ENCODE assay signal across 8 mouse cellular contexts in the genomic region with DNA sequence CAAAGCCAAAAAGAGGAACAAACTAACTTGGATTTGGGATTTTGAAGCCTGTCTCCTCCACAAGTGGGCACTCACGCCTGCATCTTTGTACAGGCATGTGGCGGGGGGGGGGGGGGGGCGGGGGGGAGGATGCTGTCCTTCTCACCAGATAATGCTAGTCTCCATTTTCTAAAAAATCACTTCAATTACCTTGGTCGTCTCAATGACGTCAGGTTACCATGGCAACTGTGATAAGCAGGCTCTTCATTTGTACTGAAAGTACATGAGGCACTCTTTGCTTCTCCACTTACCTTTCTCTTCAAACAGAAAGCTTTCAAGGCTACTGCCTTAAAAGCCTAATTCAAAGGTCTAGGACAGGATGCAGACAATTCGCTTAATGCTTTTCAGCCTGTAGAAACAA. TPM values are rescaled to one million over a fixed set of nuclear protein-coding genes. Genes with fewer than 3 reads are reported as not detected.
DNase-seq lines count a peak whose midpoint lies in the region; ATAC-seq and TF ChIP-seq lines count a peak whose summit lies in the region.
"Had no signal": no experiment of that assay in that cellular context is flagged by ENCODE, and none has a peak within 500 bp of the region (broad histone marks: within the 10 kb centered on the region; RNA-seq: fewer than 3 reads in every experiment).

No protein-coding gene starts in this region.

- no peak for TF ChIP-seq EP300 in CH12.LX (IDR thresholded peaks at IDR 0.05; ENCODE audit: low read length)

- H3K27me3 ChIP-seq in CH12.LX (replicated peaks): no peaks in the 10 kb centered on the region
- H3K27me3 ChIP-seq in hindbrain, embryonic 14.5 days (ENCODE audit: control insufficient read depth, insufficient read depth, low read length): no peaks in the 10 kb centered on the region

- no peaks in the 10 kb centered on the region for H3K36me3 ChIP-seq in CH12.LX (replicated peaks in 1 of 2; ENCODE audit: control insufficient read depth in 1 of 2, insufficient read depth in 1 of 2, low read length in 1 of 2)
- H3K36me3 ChIP-seq in hindbrain, embryonic 14.5 days (replicated peaks; ENCODE audit: control insufficient read depth, insufficient read depth): no peaks in the 10 kb centered on the region

- TF ChIP-seq POLR2A in CH12.LX (IDR thresholded peaks at IDR 0.05; ENCODE audit: low read depth, low read length): no peak

- no peak overlapping the region for H3K4me2 ChIP-seq in CH12.LX (ENCODE audit: insufficient read depth, low read depth, poor library complexity, severe bottlenecking)
- no peak overlapping the region for H3K4me2 ChIP-seq in hindbrain, embryonic 14.5 days (replicated peaks)

- H3K27ac ChIP-seq in CH12.LX (ENCODE audit: insufficient read depth, low read depth): no peak overlapping the region
- H3K27ac ChIP-seq in hindbrain, embryonic 14.5 days: no peak overlapping the region

- in situ Hi-C loops in CH12.LX (cut with MboI; ENCODE audit: low pct_ligation_motif_present, low pct_unique_long_range_greater_than_20kb, low sequenced_read_pairs): no loop called here

- H3K9me3 ChIP-seq in CH12.LX (replicated peaks; ENCODE audit: low read length): no peaks in the 10 kb centered on the region
- no peaks in the 10 kb centered on the region for H3K9me3 ChIP-seq in hindbrain, embryonic 14.5 days (ENCODE audit: control insufficient read depth, low read length)

- WGBS in hindbrain, embryonic 14.5 days: 46% methylated on average over 6 of the region's 6 CpGs

- H3K79me2 ChIP-seq in CH12.LX (replicated peaks; ENCODE audit: control insufficient read depth, extremely low read depth, insufficient read depth, poor library complexity, severe bottlenecking): no peaks in the 10 kb centered on the region

- ATAC-seq in hindbrain, embryonic 14.5 days (ENCODE audit: low FRiP score): 0 out of 2 replicates have a peak, but pooled peaks have one; percentile 14
- ATAC-seq: inflammation-experienced regulatory T-cells, adult 6 months had no signal

- no peak for TF ChIP-seq CTCF in CH12.LX (conservative IDR thresholded peaks at IDR 0.05 in 1 of 2, IDR thresholded peaks at IDR 0.05 in 1 of 2; ENCODE audit: low read depth in 2 of 2, low read length in 2 of 2)

- no peak overlapping the region for H3K9ac ChIP-seq in CH12.LX (ENCODE audit: insufficient read depth, low read depth)
- H3K9ac ChIP-seq in hindbrain, embryonic 14.5 days: no peak overlapping the region

- no peak for TF ChIP-seq RAD21 in CH12.LX (IDR thresholded peaks at IDR 0.05; ENCODE audit: low read depth, low read length)

- DNase-seq in CH12.LX (ENCODE audit: extremely low read depth): peak; percentile 2
- DNase-seq in R1 (ENCODE audit: low read depth, low spot score): peak; percentile 25
- peak; percentile 63 for DNase-seq in hindbrain, embryonic 14.5 days (ENCODE audit: low spot score)
- DNase-seq in lung, postnatal 36 days: peak; percentile 70
- DNase-seq in gastrocnemius, postnatal 25 days: no peak
- DNase-seq in neural tube, embryonic 10.5 days (ENCODE audit: extremely low spot score, low spot score): no peak
- no peak for DNase-seq in gastrocnemius, adult 8-10 months (ENCODE audit: low spot score in 2 of 2)

- no peak overlapping the region for H3K4me3 ChIP-seq in CH12.LX (replicated peaks in 1 of 3; ENCODE audit: low read depth in 2 of 3, low read length in 2 of 3, poor library complexity in 1 of 3)
- H3K4me3 ChIP-seq in hindbrain, embryonic 14.5 days (replicated peaks; ENCODE audit: low read length): no peak overlapping the region

- H3K4me1 ChIP-seq in CH12.LX (ENCODE audit: control insufficient read depth in 1 of 2, insufficient read depth in 2 of 2): no peaks in the 10 kb centered on the region
- no peaks in the 10 kb centered on the region for H3K4me1 ChIP-seq in hindbrain, embryonic 14.5 days (replicated peaks; ENCODE audit: control insufficient read depth, insufficient read depth, low read length)

- dilution Hi-C loops in CH12.LX (cut with MboI; ENCODE audit: extremely low pct_ligation_motif_present, extremely low pct_unique_long_range_greater_than_20kb, low sequenced_read_pairs): no loop called here

TF ChIP-seq in CH12.LX, 34 proteins besides CTCF, POLR2A, EP300 and RAD21:
- TF ChIP-seq CHD2 (IDR thresholded peaks at IDR 0.05; ENCODE audit: low read length): no peak
- no peak for TF ChIP-seq USF2 (conservative IDR thresholded peaks at IDR 0.05; ENCODE audit: low read depth, low read length)
- no peak for TF ChIP-seq ELF1 (IDR thresholded peaks at IDR 0.05; ENCODE audit: low read depth, low read length)
- TF ChIP-seq ZC3H11A (IDR thresholded peaks at IDR 0.05; ENCODE audit: low read depth, low read length): no peak

RNA-seq across cellular contexts. Expression of gene Tceal3, which starts 49.1 kb away (rescaled TPM):
- not detected in 2 replicates for total RNA-seq in CH12.LX (2012; rRNA removed)
- not detected in 2 replicates for total RNA-seq in CH12.LX (2014; rRNA removed)
- polyA plus RNA-seq in CH12.LX (2012; ENCODE audit: insufficient read length, low read depth): not detected in 2 replicates
- 43.0 and 43.2 TPM in 2 replicates for polyA plus RNA-seq in hindbrain, embryonic 14.5 days (2014; fragmentation: Nextera tagmentation; extraction: Ambion mirVana)
- 1 to 10 TPM in 1 of 2 experiments, under 1 TPM in 1; 0.80 to 1.3 TPM for total RNA-seq in gastrocnemius, postnatal 25 days (2021)
- 1 to 10 TPM in 1 of 4 experiments, under 1 TPM in 1, not detected in 2; 0.91 to 1.1 TPM for total RNA-seq in gastrocnemius, adult 8-10 months (2022)

Comparison
In these comparisons a context has a peak if more than half of its experiments do, and no peak if none do; other contexts are left out.
1. DNase-seq: peak in CH12.LX (single experiment), R1 (single experiment), hindbrain, embryonic 14.5 days (single experiment) and lung, postnatal 36 days (single experiment); none in gastrocnemius, postnatal 25 days (single experiment), neural tube, embryonic 10.5 days (single experiment) and gastrocnemius, adult 8-10 months (0 of 2).